Mouse (Mus musculus) cerebellum, postnatal 25 days (tissue): Measurements from ENCODE around the gene Terb1.

Experiments used
- DNase-seq, 2 experiments: peaks; one replicate each; pipeline ENCODE4 v3.0.0; 2021; ENCODE audit warnings: mixed read lengths in 2 of 2

Gene Terb1

GRCm38 (mm10) chr8:104448796-104449195 is 60.9 kb downstream of the Terb1 start:
- DNase-seq: no peak

- DNase-seq: no peak
These were observed 63.7 kb downstream of the Terb1 start for GRCm38 (mm10) chr8:104446016-104446415.

- no peak for DNase-seq
These were observed 64.5 kb downstream of the Terb1 start for GRCm38 (mm10) chr8:104445248-104445647.

- no peak for DNase-seq
These were observed 66.5 kb downstream of the Terb1 start for GRCm38 (mm10) chr8:104443125-104443679.

- DNase-seq: peak; percentile 97 to 98
These were observed 67.2 kb downstream of the Terb1 start, which contains the start of gene Dync1li2 for GRCm38 (mm10) chr8:104442299-104443124. Dync1li2 (minus strand) TSS chr8:104443047.

GRCm38 (mm10) chr8:104441613-104442012 is 68.1 kb downstream of the Terb1 start:
- no peak for DNase-seq

GRCm38 (mm10) chr8:104439461-104439860 is 70.2 kb downstream of the Terb1 start:
- DNase-seq: no peak

GRCm38 (mm10) chr8:104437494-104438135 is 72.1 kb downstream of the Terb1 start:
- DNase-seq: no peak

GRCm38 (mm10) chr8:104436591-104436990 is 73.1 kb downstream of the Terb1 start:
- no peak for DNase-seq

GRCm38 (mm10) chr8:104436038-104436437 is 73.7 kb downstream of the Terb1 start:
- peak; percentile 100 for DNase-seq

- DNase-seq: peak; percentile 51 to 60
These were observed 74.8 kb downstream of the Terb1 start for GRCm38 (mm10) chr8:104434826-104435354.

- DNase-seq: peak; percentile 63 to 72
These were observed 75.4 kb downstream of the Terb1 start for GRCm38 (mm10) chr8:104434275-104434674.

- DNase-seq: no peak
These were observed 76.4 kb downstream of the Terb1 start for GRCm38 (mm10) chr8:104433191-104433842.

- no peak for DNase-seq
These were observed 77.1 kb downstream of the Terb1 start for GRCm38 (mm10) chr8:104432656-104433055.

GRCm38 (mm10) chr8:104430230-104430629 is 79.5 kb downstream of the Terb1 start:
- DNase-seq: no peak

- DNase-seq: no peak
These were observed 82.0 kb downstream of the Terb1 start for GRCm38 (mm10) chr8:104427703-104428102.

GRCm38 (mm10) chr8:104422313-104422712 is 87.4 kb downstream of the Terb1 start:
- no peak for DNase-seq

GRCm38 (mm10) chr8:104416022-104416421 is 93.7 kb downstream of the Terb1 start:
- no peak for DNase-seq

GRCm38 (mm10) chr8:104414204-104414603 is 95.5 kb downstream of the Terb1 start:
- no peak for DNase-seq

- DNase-seq: no peak
These were observed 95.9 kb downstream of the Terb1 start for GRCm38 (mm10) chr8:104413770-104414169.

GRCm38 (mm10) chr8:104412805-104413532 is 96.7 kb downstream of the Terb1 start:
- DNase-seq: no peak

- DNase-seq: no peak
These were observed 97.7 kb downstream of the Terb1 start for GRCm38 (mm10) chr8:104411972-104412371.
